Mouse (Mus musculus): Measurements from ENCODE around the gene Ccdc88a.

- no peak for TF ChIP-seq CTCF (IDR thresholded peaks at IDR 0.05)
- no peak for TF ChIP-seq EP300 (IDR thresholded peaks at IDR 0.05)
Measured at GRCm38 (mm10) chr11:29341259-29341658, 32.2 kb upstream of the Ccdc88a start.

Measured in lung, postnatal 0 days (tissue).